Mouse (Mus musculus): ENCODE data around the gene Fgfr2.

DNA sequence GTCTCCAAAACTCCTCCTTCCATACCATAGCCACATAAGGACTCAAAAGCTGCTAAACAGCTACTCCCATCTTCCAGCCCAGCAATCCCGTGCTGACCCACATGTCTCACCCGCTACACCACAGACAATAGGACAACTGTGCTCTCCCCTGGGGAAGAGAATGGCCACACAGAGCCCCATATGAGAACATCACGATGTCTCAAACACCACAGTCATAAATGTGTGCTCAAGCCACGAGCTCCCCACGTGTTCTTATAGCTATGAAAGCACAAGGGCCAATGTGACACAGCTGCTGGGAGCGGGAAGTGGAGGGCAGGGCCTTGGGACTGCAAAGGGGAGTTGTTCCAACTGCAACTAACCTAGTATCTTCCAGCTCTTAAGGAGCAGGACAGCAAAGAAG lies 329.7 kb downstream of the Fgfr2 start:
- TF ChIP-seq CTCF (IDR thresholded peaks at IDR 0.05; ENCODE audit: low read depth) (no peak), EP300 (IDR thresholded peaks at IDR 0.05; ENCODE audit: low read depth) (no peak)

All from liver, postnatal 0 days (tissue).